Mouse (Mus musculus): ENCODE results near the gene Olfr1115.
"Not testable (repeated sequence)": the region's sequence is repeated elsewhere in the genome, so short reads cannot be mapped to it uniquely, and the experiment has no call there.

The Olfr1115 gene

DNA sequence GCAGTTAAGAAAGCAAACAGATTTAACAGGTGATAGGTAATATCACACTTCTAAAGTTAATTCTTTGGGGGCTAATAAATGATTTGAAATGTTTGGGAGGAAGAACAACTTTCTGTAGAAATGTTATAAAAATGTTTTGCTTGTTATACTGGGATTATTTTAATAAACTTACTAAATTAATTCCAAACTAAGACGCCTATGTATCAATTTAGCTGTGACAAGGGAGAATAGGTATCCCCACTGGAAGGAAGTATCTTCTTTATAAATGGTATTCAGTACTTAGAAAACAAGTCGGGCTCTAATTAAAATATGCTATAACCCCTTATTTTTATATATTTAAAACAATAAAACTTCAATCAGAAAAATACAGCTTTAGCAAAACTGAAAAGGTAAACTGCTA lies at the start of gene Olfr1115:
Olfr1115 (plus strand) TSS at position 301 of the 400 bp plus-strand sequence.
- no peak for DNase-seq

GRCm38 (mm10) chr2:87208670-87209069 lies 39.1 kb upstream of the Olfr1115 start, which contains the start of gene Olfr1113:
Gene Olfr1113 (plus strand): TSS chr2:87208970.
- DNase-seq, result no peak

DNA sequence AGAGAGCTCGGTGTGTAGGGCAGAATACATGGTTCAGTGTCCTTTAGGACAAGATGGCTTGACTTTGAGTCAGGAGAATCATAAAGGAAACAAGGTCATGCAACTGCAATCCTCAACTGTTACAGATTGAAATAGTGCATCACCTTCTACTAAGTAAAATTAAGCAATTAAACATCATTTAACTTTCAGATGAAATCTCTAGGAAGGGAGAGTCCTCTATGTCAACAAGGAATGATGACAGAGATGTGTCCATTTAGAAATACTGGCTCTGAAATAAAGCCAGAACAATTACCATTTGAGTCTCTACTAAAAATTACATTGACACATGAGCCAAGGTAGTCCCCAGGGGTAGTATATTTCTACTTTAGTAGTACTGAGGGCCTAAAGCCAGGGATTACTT lies 19.4 kb downstream of the Olfr1115 start, which contains the start of gene Olfr1116:
Olfr1116 (plus strand) TSS at position 301 of the 400 bp plus-strand sequence.
- DNase-seq, result no peak

DNA sequence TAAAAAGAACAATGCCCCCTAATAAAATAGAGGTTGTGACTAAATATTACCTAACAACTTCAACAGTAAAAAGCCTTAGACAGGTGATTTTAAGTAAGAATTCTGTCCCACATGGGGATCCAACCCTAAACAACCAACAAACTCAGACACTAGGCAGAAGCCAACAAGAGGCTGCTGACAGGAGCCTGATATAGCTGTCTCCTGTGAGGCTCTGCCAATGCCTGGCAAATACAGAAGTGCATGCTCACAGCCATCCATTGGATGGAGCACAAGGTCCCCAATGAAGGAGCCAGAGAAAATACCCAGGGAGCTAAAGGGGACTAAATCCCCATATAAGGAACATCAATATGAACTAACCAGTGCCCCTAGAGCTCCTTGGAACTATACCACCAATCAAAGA lies 46.2 kb downstream of the Olfr1115 start:
- DNase-seq, result not testable (repeated sequence)

All from cerebellum, adult 9-11 months (tissue).